Mouse (Mus musculus) liver, embryonic 11.5 days (tissue): ENCODE results near the gene Atp6v1a. TPM values are rescaled to one million over a fixed set of nuclear protein-coding genes. Genes with fewer than 3 reads are reported as not detected.

ENCODE experiments used
- ATAC-seq: fragments of 200-750 bp; cut with Nextera tagmentation; replicated peaks from 2 replicates; pipeline ENCODE4 v1.8.0; 2017; ENCODE audit warnings: moderate number of reproducible peaks, mild to moderate bottlenecking, moderate TSS enrichment, moderate library complexity; ENCODE audit not compliant: low FRiP score
- DNase-seq: peaks from one replicate; pipeline ENCODE4 v3.0.0-alpha.2; 2017; ENCODE audit warnings: low spot score
- H3K27ac ChIP-seq: fragments of 300-500 bp; sonication (generic); 2 replicates; pipeline ENCODE4 v1.5.1; 2014; ENCODE audit warnings: mild to moderate bottlenecking, low read depth, low read length, control low read depth
- H3K27me3 ChIP-seq: fragments of 300-500 bp; sonication (generic); replicated peaks from 2 replicates; pipeline ENCODE4 v1.6.1; 2014; ENCODE audit warnings: low read length, mixed read lengths; ENCODE audit not compliant: control insufficient read depth, insufficient read depth
- H3K36me3 ChIP-seq: fragments of 300-500 bp; sonication (generic); 2 replicates; pipeline ENCODE4 v1.6.1; 2014; ENCODE audit warnings: mild to moderate bottlenecking, low read length, moderate library complexity, mixed read lengths; ENCODE audit not compliant: control insufficient read depth, insufficient read depth
- H3K4me1 ChIP-seq: fragments of 300-500 bp; sonication (generic); replicated peaks from 2 replicates; pipeline ENCODE4 v1.6.1; 2014; ENCODE audit warnings: low read length, mixed read lengths; ENCODE audit not compliant: control insufficient read depth, insufficient read depth
- H3K4me2 ChIP-seq: fragments of 300-500 bp; sonication (generic); 2 replicates; pipeline ENCODE4 v1.6.1; 2014; ENCODE audit warnings: mild to moderate bottlenecking, control low read depth, moderate library complexity
- H3K4me3 ChIP-seq: fragments of 300-500 bp; sonication (generic); 2 replicates; pipeline ENCODE4 v1.5.1; 2014; ENCODE audit warnings: low read depth, low read length, control low read depth
- H3K9ac ChIP-seq: fragments of 300-500 bp; sonication (generic); 2 replicates; pipeline ENCODE4 v1.6.1; 2014; ENCODE audit warnings: low read depth, low read length, control low read depth
- H3K9me3 ChIP-seq: fragments of 300-500 bp; sonication (generic); 2 replicates; pipeline ENCODE4 v1.6.1; 2016; ENCODE audit warnings: low read length, inconsistent platforms, mixed read lengths; ENCODE audit not compliant: control insufficient read depth
- WGBS: fragments of 180-500 bp; shearing (Covaris S2); extraction: QIAGEN DNeasy Blood & Tissue Kit; methylation state at CpG from one replicate; pipeline ENCODE4 v1.1.7; 2014; 5-methylcytosine and 5-hydroxymethylcytosine counted together
- polyA plus RNA-seq: library from polyadenylated mRNA; unstranded; fragments of >200 nt; fragmentation: Nextera tagmentation; extraction: Ambion mirVana; gene quantifications from 2 replicates; pipeline ENCODE4 v1.2.1, GENCODE M21; 2014

The Atp6v1a gene
- polyA plus RNA-seq, 1 experiment from 2014 or later, result 49.7 TPM

DNA sequence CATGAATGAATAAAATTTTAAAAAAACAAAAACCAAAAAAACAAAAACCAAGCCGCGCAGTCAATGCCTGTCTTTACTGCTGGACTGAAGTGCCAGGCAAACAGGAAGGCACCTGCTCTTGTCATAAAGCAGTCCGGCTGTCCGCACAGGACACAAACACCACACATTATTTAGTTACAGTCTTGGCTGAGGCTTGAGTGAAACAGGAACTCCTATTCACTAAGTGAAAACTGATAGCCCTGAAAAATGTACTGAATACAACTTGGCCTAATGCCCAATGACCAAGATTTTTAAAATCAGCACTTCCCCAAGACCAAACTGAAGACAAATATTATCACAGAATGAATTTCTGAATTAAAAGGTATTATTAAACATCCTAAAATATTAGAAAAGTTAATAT lies 13.1 kb downstream of the Atp6v1a start:
- H3K4me2 ChIP-seq, result no peak overlapping the region
- H3K27ac ChIP-seq, result no peak overlapping the region
- H3K4me3 ChIP-seq, result no peak overlapping the region
- H3K9ac ChIP-seq, result no peak overlapping the region
- no peak for ATAC-seq
- no peaks in the 10 kb centered on the region for H3K36me3 ChIP-seq
- H3K27me3 ChIP-seq, result no peaks in the 10 kb centered on the region
- no peak for DNase-seq
- no peaks in the 10 kb centered on the region; the same call in 1 of the 2 replicates for H3K4me1 ChIP-seq
- no peaks in the 10 kb centered on the region for H3K9me3 ChIP-seq
- 91% methylated on average over 4 of the region's 4 CpGs for WGBS

DNA sequence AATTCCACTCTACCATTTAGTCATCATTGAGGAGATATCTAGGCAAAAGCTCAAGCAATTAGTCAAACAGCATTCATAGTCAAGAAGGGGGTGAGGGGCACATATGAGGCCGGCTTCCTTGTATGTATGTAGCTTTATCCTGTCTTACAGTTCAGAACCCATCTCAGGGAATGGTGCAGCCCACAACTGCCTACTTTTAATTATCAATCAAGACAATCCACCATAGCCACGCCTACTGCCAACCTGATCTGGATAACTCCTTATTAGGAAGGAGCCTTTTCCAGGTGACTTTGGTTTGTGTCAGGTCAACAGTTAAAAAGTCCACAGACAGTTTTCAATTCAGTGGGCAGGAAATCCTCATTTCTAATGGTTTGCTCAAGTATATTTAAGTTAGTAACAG lies 14.1 kb downstream of the Atp6v1a start:
- Histone ChIP-seq H3K4me2 (no peak overlapping the region), H3K4me3 (no peak overlapping the region), H3K27ac (no peak overlapping the region), H3K27me3 (no peaks in the 10 kb centered on the region), H3K36me3 (no peaks in the 10 kb centered on the region), H3K9me3 (no peaks in the 10 kb centered on the region), H3K4me1 (no peaks in the 10 kb centered on the region; the same call in 1 of the 2 replicates), H3K9ac (no peak overlapping the region)
- ATAC-seq, result no peak
- WGBS, result 85% methylated on average over 2 of the region's 2 CpGs
- DNase-seq, result no peak

DNA sequence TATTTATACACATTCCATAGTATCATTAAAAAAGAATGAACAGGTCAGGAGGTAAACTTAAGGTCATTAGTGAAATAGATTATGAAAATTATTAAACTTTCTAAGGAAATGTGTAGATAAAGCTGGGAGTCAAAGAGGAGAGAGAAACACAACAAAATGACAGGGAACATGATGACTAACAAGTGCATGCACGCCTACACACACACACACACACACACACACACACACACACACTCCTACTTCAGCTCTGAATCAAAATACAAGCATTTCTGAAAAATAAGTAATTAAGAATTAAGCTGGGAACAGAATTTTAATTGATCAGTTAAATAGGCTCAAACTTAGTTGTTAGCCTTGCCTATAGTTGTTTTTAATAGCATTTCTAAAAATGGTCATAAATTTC lies 14.8 kb downstream of the Atp6v1a start:
- DNase-seq (no peak), ATAC-seq (no peak)
- Histone ChIP-seq H3K4me1 (no peaks in the 10 kb centered on the region; the same call in 1 of the 2 replicates), H3K27ac (no peak overlapping the region), H3K4me2 (no peak overlapping the region), H3K27me3 (no peaks in the 10 kb centered on the region), H3K9ac (no peak overlapping the region), H3K9me3 (no peaks in the 10 kb centered on the region), H3K4me3 (no peak overlapping the region), H3K36me3 (no peaks in the 10 kb centered on the region)
- 94% methylated on average over 1 of the region's 1 CpGs for WGBS

- Histone ChIP-seq H3K9me3 (no peaks in the 10 kb centered on the region), H3K9ac (no peak overlapping the region), H3K27ac (no peak overlapping the region), H3K4me1 (no peaks in the 10 kb centered on the region; the same call in 1 of the 2 replicates), H3K36me3 (no peaks in the 10 kb centered on the region), H3K4me2 (no peak overlapping the region), H3K27me3 (no peaks in the 10 kb centered on the region), H3K4me3 (no peak overlapping the region)
- ATAC-seq (no peak), DNase-seq (no peak)
- 64% methylated on average over 2 of the region's 2 CpGs for WGBS
These were observed 15.7 kb downstream of the Atp6v1a start for GRCm38 (mm10) chr16:44123786-44124185.

- no peak for ATAC-seq
- H3K36me3 ChIP-seq, result no peaks in the 10 kb centered on the region
- no peak overlapping the region for H3K9ac ChIP-seq
- no peak overlapping the region for H3K4me2 ChIP-seq
- no peaks in the 10 kb centered on the region for H3K27me3 ChIP-seq
- no peak for DNase-seq
- no peaks in the 10 kb centered on the region for H3K9me3 ChIP-seq
- H3K27ac ChIP-seq, result no peak overlapping the region
- H3K4me3 ChIP-seq, result no peak overlapping the region
- H3K4me1 ChIP-seq, result no peaks in the 10 kb centered on the region; the same call in 1 of the 2 replicates
- 85% methylated on average over 7 of the region's 7 CpGs for WGBS
These were observed 16.4 kb downstream of the Atp6v1a start for GRCm38 (mm10) chr16:44122982-44123725.

- ATAC-seq (no peak), DNase-seq (no peak)
- Histone ChIP-seq H3K9me3 (no peaks in the 10 kb centered on the region), H3K4me1 (no peaks in the 10 kb centered on the region; the same call in 1 of the 2 replicates), H3K36me3 (no peaks in the 10 kb centered on the region), H3K9ac (no peak overlapping the region), H3K27ac (no peak overlapping the region), H3K4me3 (no peak overlapping the region), H3K4me2 (no peak overlapping the region), H3K27me3 (no peaks in the 10 kb centered on the region)
- 85% methylated on average over 6 of the region's 6 CpGs for WGBS
These were observed 16.9 kb downstream of the Atp6v1a start for GRCm38 (mm10) chr16:44122574-44122973.

DNA sequence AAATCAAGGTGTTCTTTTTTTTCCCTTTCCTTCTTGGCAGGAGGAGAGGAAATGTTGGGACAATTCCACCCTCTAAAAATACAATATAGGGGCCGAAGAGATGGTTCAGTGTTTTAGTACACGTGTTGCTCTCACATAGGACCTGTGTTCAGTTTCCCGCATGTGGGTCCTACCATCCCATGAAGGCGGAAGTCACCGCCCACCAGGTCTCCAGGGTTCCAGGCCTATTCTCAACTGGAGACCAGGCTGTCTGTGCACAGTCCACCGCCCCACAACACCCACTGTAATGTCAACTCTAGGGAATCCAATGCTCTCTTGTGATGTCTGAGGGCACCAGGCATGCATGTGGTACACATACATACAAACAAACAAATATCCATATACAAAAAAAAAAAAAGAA lies 17.4 kb downstream of the Atp6v1a start:
- no peak for DNase-seq
- Histone ChIP-seq H3K9me3 (no peaks in the 10 kb centered on the region), H3K27ac (no peak overlapping the region), H3K9ac (no peak overlapping the region), H3K27me3 (no peaks in the 10 kb centered on the region), H3K4me3 (no peak overlapping the region), H3K4me1 (no peaks in the 10 kb centered on the region; the same call in 1 of the 2 replicates), H3K36me3 (no peaks in the 10 kb centered on the region), H3K4me2 (no peak overlapping the region)
- 87% methylated on average over 6 of the region's 6 CpGs for WGBS
- ATAC-seq, result no peak

- H3K27me3 ChIP-seq, result no peaks in the 10 kb centered on the region
- no peaks in the 10 kb centered on the region for H3K9me3 ChIP-seq
- no peak overlapping the region for H3K9ac ChIP-seq
- DNase-seq (no peak), ATAC-seq (no peak)
- H3K4me2 ChIP-seq, result no peak overlapping the region
- H3K27ac ChIP-seq, result no peak overlapping the region
- WGBS, result 87% methylated on average over 7 of the region's 7 CpGs
- no peaks in the 10 kb centered on the region; the same call in 1 of the 2 replicates for H3K36me3 ChIP-seq
- H3K4me1 ChIP-seq, result no peaks in the 10 kb centered on the region
- H3K4me3 ChIP-seq, result no peak overlapping the region
These were observed 19.6 kb downstream of the Atp6v1a start for GRCm38 (mm10) chr16:44119753-44120501.
